Mouse (Mus musculus): ENCODE measurements around the gene Gnb1. TPM values are rescaled to one million over a fixed set of nuclear protein-coding genes. Genes with fewer than 3 reads are reported as not detected.

Gene Gnb1
- total and polyA plus RNA-seq, 3 experiments: 78.1 to 489 TPM; not detected in 1

DNA sequence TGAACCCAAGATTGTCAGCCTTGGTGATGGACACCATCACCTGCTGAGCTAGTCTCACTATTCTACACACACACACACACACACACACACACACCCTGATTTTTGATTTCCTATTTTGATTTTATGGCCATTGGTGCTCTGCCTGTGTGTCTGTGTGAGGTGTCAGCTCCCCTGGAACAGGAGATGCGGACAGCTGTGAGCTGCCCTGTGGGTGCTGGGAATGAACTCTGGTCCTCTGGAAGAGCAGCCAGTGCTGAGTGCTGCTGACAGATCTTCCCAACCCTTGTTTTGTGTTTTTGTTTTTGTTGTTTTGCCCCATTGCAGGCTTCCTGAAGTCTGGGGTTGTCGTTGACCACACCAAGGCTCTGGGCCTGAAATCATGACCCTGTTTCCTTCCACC is 82.0 kb downstream of the Gnb1 start:
- Histone ChIP-seq H3K9ac (ENCODE audit: control insufficient read depth, low read depth, low read length, poor library complexity, severe bottlenecking) (no peak overlapping the region), H3K36me3 (ENCODE audit: control insufficient read depth in 1 of 2, insufficient read depth in 2 of 2, low read length in 2 of 2) (peaks cover 0 to 28% of the 10 kb centered on the region in 2 experiments; a peak in 3 of 4 replicates), H3K4me1 (ENCODE audit: control insufficient read depth in 1 of 2, insufficient read depth in 2 of 2, low read length in 2 of 2) (peaks cover 5 to 35% of the 10 kb centered on the region in 2 experiments), H3K9me3 (replicated peaks; ENCODE audit: insufficient read depth, low read length) (no peaks in the 10 kb centered on the region), H3K4me3 (ENCODE audit: control insufficient read depth in 1 of 2, insufficient read depth in 1 of 2, low read depth in 2 of 2, low read length in 2 of 2) (no peak overlapping the region), H3K27me3 (ENCODE audit: control insufficient read depth in 1 of 2, insufficient read depth in 2 of 2, low read length in 2 of 2) (no peaks in the 10 kb centered on the region), H3K27ac (ENCODE audit: control insufficient read depth, low read depth, low read length) (no peak overlapping the region), H3K79me2 (ENCODE audit: control insufficient read depth, insufficient read depth, low read length, poor library complexity) (peaks cover 54% of the 10 kb centered on the region)
- no peak for DNase-seq (ENCODE audit: low read depth, low spot score)
- TF ChIP-seq E2F4 (IDR thresholded peaks at IDR 0.05; ENCODE audit: borderline replicate concordance, low read depth, low read length): no peak
- TF ChIP-seq MYC (IDR thresholded peaks at IDR 0.05; ENCODE audit: low read depth, low read length): no peak
- TF ChIP-seq SMC3 (IDR thresholded peaks at IDR 0.05; ENCODE audit: low read depth, low read length): no peak
- no peak for TF ChIP-seq BHLHE40 (IDR thresholded peaks at IDR 0.05; ENCODE audit: borderline replicate concordance, low read depth, low read length)
- TF ChIP-seq GABPA (IDR thresholded peaks at IDR 0.05; ENCODE audit: low read depth, low read length): no peak
- TF ChIP-seq USF2 (IDR thresholded peaks at IDR 0.05; ENCODE audit: borderline replicate concordance in 1 of 2, insufficient read depth in 1 of 2, low read depth in 1 of 2, low read length in 2 of 2): no peak
- TF ChIP-seq POLR2AphosphoS2 (IDR thresholded peaks at IDR 0.05; ENCODE audit: low read length): no peak
- no peak for TF ChIP-seq GATA1 (IDR thresholded peaks at IDR 0.05; ENCODE audit: low read depth, low read length)
- TF ChIP-seq MAX (IDR thresholded peaks at IDR 0.05; ENCODE audit: low read length): no peak

- peaks cover 49% of the 10 kb centered on the region for H3K79me2 ChIP-seq (ENCODE audit: control insufficient read depth, insufficient read depth, low read length, poor library complexity)
- peaks cover 0 to 28% of the 10 kb centered on the region in 2 experiments; a peak in 3 of 4 replicates for H3K36me3 ChIP-seq (ENCODE audit: control insufficient read depth in 1 of 2, insufficient read depth in 2 of 2, low read length in 2 of 2)
- H3K27me3 ChIP-seq (ENCODE audit: control insufficient read depth in 1 of 2, insufficient read depth in 2 of 2, low read length in 2 of 2): no peaks in the 10 kb centered on the region
- no peaks in the 10 kb centered on the region for H3K9me3 ChIP-seq (replicated peaks; ENCODE audit: insufficient read depth, low read length)
- H3K27ac ChIP-seq (ENCODE audit: control insufficient read depth, low read depth, low read length): no peak overlapping the region
- no peak for TF ChIP-seq ZNF384 (IDR thresholded peaks at IDR 0.05; ENCODE audit: low read depth, low read length)
- no peak for TF ChIP-seq MYB (IDR thresholded peaks at IDR 0.05; ENCODE audit: low read depth, low read length)
- no peak for TF ChIP-seq ETS1 (IDR thresholded peaks at IDR 0.05; ENCODE audit: low read depth, low read length)
- no peak for TF ChIP-seq TCF12 (IDR thresholded peaks at IDR 0.05; ENCODE audit: low read depth, low read length)
- TF ChIP-seq MXI1 (IDR thresholded peaks at IDR 0.05; ENCODE audit: low read depth, low read length): no peak
- no peak for TF ChIP-seq RCOR1 (IDR thresholded peaks at IDR 0.05; ENCODE audit: low read depth, low read length)
- TF ChIP-seq RAD21 (IDR thresholded peaks at IDR 0.05; ENCODE audit: low read depth, low read length): no peak
- TF ChIP-seq KAT2A (conservative IDR thresholded peaks at IDR 0.05; ENCODE audit: low read depth, low read length): no peak
- peaks cover 5 to 34% of the 10 kb centered on the region in 2 experiments for H3K4me1 ChIP-seq (ENCODE audit: control insufficient read depth in 1 of 2, insufficient read depth in 2 of 2, low read length in 2 of 2)
- no peak overlapping the region for H3K9ac ChIP-seq (ENCODE audit: control insufficient read depth, low read depth, low read length, poor library complexity, severe bottlenecking)
- H3K4me3 ChIP-seq (ENCODE audit: control insufficient read depth in 1 of 2, insufficient read depth in 1 of 2, low read depth in 2 of 2, low read length in 2 of 2): no peak overlapping the region
- DNase-seq (ENCODE audit: low read depth, low spot score): no peak
These were observed 82.7 kb downstream of the Gnb1 start for GRCm38 (mm10) chr4:155573876-155574275.

Measured in MEL (cell line).